Mouse (Mus musculus): ENCODE measurements around the gene Atp2a2. TPM values are rescaled to one million over a fixed set of nuclear protein-coding genes. Genes with fewer than 3 reads are reported as not detected.

Gene Atp2a2
- polyA plus RNA-seq, 1 experiment from 2014 or later = 34.8 TPM

DNA sequence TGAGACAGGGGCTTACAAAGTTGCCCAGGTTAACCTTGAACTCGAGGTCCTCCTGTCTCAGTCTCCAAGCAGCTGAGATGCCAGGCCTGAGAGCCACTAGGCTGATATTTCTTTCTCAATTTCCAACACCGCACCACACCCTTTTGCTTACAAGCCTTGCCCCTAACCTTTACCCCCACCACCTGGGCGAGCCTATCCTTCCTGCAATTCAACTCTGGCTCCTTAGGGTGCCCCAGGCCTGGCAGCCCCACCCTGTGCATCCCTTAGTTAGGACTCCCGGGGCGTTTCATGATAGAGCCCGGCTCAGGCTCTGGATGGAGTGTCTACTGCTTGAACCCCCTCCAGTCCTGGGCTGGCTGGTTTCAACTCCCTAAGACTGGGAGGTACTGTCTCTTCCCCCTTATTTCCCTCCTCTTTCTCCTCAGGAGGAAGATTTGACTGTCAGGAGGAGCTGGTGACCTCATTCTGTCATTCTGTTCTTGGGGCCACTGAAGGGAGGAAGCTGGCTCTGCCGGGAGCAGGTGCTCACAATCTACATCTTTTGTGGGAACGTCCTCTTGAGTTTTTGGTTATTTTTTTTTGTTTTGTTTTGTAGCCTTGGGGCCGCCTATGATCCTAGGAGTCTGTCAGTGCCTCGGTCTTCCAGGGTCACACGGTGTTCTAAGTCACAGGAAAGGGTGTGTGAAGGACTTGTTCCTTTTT lies 14.2 kb upstream of the Atp2a2 start:
- Histone ChIP-seq H3K4me1 (peaks cover 45% of the 10 kb centered on the region), H3K36me3 (replicated peaks) (no peaks in the 10 kb centered on the region), H3K27me3 (ENCODE audit: poor library complexity, severe bottlenecking) (no peaks in the 10 kb centered on the region; the same call in 1 of the 2 replicates), H3K4me3 (no peak overlapping the region), H3K27ac (no peak overlapping the region), H3K9me3 (peaks cover 5% of the 10 kb centered on the region; the same call in 1 of the 2 replicates)
- 81% methylated on average over 11 of the region's 11 CpGs for WGBS
- DNase-seq (ENCODE audit: extremely low spot score, low spot score) = no peak

DNA sequence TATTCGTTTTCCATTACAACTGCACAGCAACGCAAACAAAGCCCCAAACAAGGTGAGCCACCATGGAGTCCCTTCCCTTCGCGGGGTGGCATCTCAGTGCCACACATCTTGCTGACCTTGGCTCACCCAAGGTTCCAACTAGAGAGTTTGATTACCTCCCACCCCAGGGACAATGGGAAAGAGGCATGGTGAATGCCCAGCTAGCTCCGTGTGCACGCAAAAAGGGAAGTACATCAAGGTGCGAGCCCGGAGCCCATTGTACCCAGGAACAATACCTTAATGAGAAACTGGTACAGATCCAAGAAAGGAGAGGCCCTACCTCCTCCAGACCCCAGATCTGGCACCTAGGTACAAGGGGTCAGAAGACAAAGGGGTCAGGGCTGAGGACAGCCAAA lies 12.1 kb upstream of the Atp2a2 start:
- peaks cover 5% of the 10 kb centered on the region; the same call in 1 of the 2 replicates for H3K9me3 ChIP-seq
- H3K36me3 ChIP-seq (replicated peaks) = no peaks in the 10 kb centered on the region
- no peak overlapping the region for H3K27ac ChIP-seq
- no peak overlapping the region for H3K4me3 ChIP-seq
- WGBS = 20% methylated on average over 8 of the region's 8 CpGs
- H3K4me1 ChIP-seq = peaks cover 35% of the 10 kb centered on the region
- DNase-seq (ENCODE audit: extremely low spot score, low spot score) = no peak
- no peaks in the 10 kb centered on the region; the same call in 1 of the 2 replicates for H3K27me3 ChIP-seq (ENCODE audit: poor library complexity, severe bottlenecking)

DNA sequence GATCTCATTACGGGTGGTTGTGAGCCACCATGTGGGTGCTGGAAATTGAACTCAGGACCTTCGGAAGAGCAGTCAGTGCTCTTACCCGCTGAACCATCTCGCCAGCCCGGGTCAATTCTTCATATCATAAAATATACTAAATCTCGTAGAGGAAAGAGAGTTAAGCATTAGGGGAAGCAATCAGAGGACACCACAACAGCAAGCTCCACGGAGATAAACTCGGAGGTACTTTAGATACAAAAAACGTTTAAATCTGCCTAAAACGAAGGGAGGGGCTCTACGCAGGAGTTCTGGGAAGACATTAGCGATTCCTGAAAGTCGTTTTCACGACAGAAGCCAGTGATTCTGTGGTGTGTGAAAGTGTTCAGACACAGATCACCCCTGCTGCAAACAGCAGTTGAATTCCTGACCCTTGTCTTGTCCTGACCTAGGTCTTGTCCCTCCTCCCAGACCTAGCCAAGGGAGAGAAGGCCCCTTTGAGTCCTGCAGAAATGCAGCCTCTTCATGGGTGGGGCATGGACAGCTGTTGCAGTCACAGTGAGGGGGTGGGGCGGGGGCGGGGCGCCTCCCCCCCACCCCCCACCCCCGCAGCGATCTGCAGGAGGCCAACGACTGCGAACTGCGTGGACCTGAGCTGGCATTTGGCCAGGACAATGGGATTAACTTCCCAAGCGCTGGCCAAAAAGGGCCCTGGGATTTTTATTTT lies 11.5 kb upstream of the Atp2a2 start:
- H3K36me3 ChIP-seq (replicated peaks) = no peaks in the 10 kb centered on the region
- 45% methylated on average over 22 of the region's 23 CpGs for WGBS
- H3K4me1 ChIP-seq = peaks cover 30% of the 10 kb centered on the region
- no peaks in the 10 kb centered on the region; the same call in 1 of the 2 replicates for H3K27me3 ChIP-seq (ENCODE audit: poor library complexity, severe bottlenecking)
- peaks cover 5% of the 10 kb centered on the region; the same call in 1 of the 2 replicates for H3K9me3 ChIP-seq
- H3K27ac ChIP-seq = no peak overlapping the region
- DNase-seq (ENCODE audit: extremely low spot score, low spot score) = no peak
- peak overlapping the region; percentile 20; the same call in 1 of the 2 replicates for H3K4me3 ChIP-seq

DNA sequence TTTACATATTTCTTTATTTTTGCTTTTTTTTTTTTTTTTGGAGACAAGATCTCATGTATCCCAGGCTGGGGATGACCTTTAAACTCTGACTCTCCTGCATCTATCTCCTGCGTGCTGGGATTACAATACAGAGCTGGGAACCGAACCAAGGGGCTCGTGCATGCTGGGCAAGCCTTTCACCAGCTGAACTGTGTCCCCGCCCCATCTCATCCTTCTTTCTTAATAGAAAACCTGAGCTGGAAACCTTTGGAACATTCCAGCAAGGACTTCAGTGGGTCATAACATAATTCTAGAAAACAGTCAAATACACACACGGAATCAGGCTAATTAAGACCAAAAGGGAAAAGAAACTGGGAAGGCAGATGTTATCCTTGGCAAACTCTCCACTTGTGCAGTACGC lies 10.0 kb upstream of the Atp2a2 start:
- Histone ChIP-seq H3K27me3 (ENCODE audit: poor library complexity, severe bottlenecking) (no peaks in the 10 kb centered on the region; the same call in 1 of the 2 replicates), H3K27ac (no peak overlapping the region), H3K4me3 (no peak overlapping the region), H3K36me3 (replicated peaks) (no peaks in the 10 kb centered on the region), H3K4me1 (peaks cover 22% of the 10 kb centered on the region), H3K9me3 (peaks cover 8% of the 10 kb centered on the region)
- no peak for DNase-seq (ENCODE audit: extremely low spot score, low spot score)
- 76% methylated on average over 6 of the region's 6 CpGs for WGBS

DNA sequence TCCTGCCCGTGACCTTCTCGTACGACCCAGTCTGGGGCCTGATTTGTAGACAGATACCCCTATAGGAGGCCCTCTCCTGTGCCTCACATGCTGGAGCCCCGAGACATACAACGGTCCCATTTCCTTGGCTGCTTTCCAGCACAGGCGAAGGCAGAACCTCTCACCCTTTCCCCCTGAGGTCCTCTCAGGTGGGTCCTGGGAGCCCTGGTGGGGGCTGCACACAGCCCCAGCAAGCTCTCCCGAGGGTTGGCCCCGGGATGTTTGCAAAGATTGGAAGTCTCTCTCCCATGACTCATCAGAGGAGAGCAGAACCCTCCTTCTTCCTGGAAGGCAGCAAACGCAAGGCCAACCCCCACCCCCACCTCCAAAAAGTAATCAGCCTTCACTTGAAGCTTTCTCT lies 9.4 kb upstream of the Atp2a2 start:
- Histone ChIP-seq H3K4me1 (peaks cover 22% of the 10 kb centered on the region), H3K4me3 (no peak overlapping the region), H3K36me3 (replicated peaks) (no peaks in the 10 kb centered on the region), H3K27me3 (ENCODE audit: poor library complexity, severe bottlenecking) (no peaks in the 10 kb centered on the region; the same call in 1 of the 2 replicates), H3K27ac (no peak overlapping the region), H3K9me3 (peaks cover 10% of the 10 kb centered on the region)
- DNase-seq (ENCODE audit: extremely low spot score, low spot score) = no peak
- WGBS = 82% methylated on average over 9 of the region's 9 CpGs

DNA sequence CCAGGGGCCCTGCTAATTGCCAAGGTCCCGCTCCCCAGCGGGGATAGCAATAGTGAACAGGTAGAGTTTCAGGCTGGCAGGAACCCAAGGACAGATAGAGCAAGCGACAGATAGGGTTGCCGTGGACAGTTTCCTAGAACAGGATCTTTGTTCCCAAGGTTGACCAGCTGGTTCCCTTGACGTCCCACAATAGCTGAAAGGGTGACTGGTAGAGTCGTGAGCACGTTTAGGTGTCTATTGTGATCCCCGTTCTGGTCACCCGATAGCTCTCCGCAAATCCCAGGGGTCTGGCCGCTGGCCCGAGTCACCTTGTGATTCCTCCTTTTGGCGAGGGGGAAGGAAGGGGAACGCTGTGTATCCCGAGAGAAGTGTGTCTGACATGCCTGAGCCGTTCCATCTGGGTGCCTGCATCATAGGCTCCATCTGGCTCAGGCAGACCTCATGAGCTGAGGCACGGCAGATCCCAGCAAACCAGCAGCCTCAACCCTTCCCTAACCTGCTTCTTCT lies 8.7 kb upstream of the Atp2a2 start:
- Histone ChIP-seq H3K27ac (no peak overlapping the region), H3K36me3 (replicated peaks) (no peaks in the 10 kb centered on the region), H3K4me3 (no peak overlapping the region), H3K9me3 (peaks cover 11% of the 10 kb centered on the region), H3K4me1 (peaks cover 19% of the 10 kb centered on the region), H3K27me3 (ENCODE audit: poor library complexity, severe bottlenecking) (no peaks in the 10 kb centered on the region; the same call in 1 of the 2 replicates)
- DNase-seq (ENCODE audit: extremely low spot score, low spot score) = no peak
- 69% methylated on average over 17 of the region's 17 CpGs for WGBS

DNA sequence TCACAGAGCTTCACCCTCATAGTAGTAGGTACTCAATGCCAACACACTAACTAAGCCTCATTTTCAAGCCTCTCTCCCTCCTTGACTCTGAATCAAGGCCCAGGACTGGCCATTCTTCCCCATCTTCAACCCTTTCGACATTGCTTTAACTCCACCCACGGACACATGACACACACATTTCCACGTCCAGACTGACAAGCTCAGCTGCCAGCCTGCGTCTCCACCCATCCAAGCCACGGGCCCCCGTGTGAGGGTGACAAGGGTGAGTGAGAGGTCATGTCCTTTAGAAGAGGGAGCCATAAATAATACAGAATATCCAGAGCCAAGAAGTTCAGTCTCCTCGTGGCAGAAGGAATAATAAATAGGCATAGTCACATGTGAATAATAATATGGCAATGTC lies 7.6 kb upstream of the Atp2a2 start:
- no peak overlapping the region for H3K4me3 ChIP-seq
- no peaks in the 10 kb centered on the region for H3K36me3 ChIP-seq (replicated peaks)
- peaks cover 16% of the 10 kb centered on the region for H3K4me1 ChIP-seq
- DNase-seq (ENCODE audit: extremely low spot score, low spot score) = no peak
- no peaks in the 10 kb centered on the region; the same call in 1 of the 2 replicates for H3K27me3 ChIP-seq (ENCODE audit: poor library complexity, severe bottlenecking)
- no peak overlapping the region for H3K27ac ChIP-seq
- WGBS = 84% methylated on average over 7 of the region's 7 CpGs
- peaks cover 11% of the 10 kb centered on the region for H3K9me3 ChIP-seq

DNA sequence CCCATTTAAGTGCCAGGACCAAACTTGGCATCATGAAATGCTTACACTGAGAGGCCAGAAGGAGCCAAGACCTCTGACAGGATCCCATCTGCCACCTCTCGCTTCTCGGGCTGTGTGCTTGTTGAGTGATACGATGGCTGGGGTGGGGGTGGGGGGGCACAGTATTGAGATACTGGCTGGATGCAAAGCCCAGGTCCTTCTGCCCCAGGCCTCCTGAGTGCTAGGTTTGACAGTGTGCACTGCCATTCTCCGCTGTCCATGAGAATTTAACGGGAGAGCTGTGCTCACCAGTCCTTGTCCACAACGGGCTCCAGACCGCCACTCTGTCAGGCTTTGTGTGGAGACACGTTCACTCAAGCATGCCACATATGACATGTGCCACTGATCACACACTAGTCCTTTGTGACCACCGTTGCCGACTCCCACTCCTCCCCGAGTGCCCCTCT lies 6.9 kb upstream of the Atp2a2 start:
- no peak for DNase-seq (ENCODE audit: extremely low spot score, low spot score)
- WGBS = 93% methylated on average over 11 of the region's 11 CpGs
- Histone ChIP-seq H3K36me3 (replicated peaks) (no peaks in the 10 kb centered on the region), H3K27ac (no peak overlapping the region), H3K9me3 (peaks cover 11% of the 10 kb centered on the region), H3K4me1 (peaks cover 12% of the 10 kb centered on the region), H3K4me3 (no peak overlapping the region), H3K27me3 (ENCODE audit: poor library complexity, severe bottlenecking) (peaks cover 4% of the 10 kb centered on the region)

DNA sequence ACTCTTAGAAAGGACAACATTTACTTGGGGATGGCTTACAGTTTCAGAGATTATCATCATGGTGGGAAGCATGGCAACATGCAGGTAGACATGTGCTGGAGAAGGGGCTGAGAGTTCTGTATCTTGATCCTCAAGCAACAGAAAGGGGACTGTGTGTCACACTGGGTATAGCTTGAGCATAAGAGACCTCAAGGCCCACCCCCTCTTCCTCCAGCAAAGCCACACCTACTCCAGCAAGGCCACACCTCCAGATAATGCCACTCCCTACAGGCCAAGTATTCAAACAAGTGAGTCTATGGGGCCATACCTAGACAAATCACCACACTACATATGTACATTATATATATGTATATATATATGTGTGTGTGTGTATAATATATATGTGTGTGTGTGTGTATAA lies 5.4 kb upstream of the Atp2a2 start:
- peaks cover 6% of the 10 kb centered on the region; the same call in 1 of the 2 replicates for H3K9me3 ChIP-seq
- H3K36me3 ChIP-seq (replicated peaks) = no peaks in the 10 kb centered on the region
- no peak overlapping the region for H3K4me3 ChIP-seq
- H3K27ac ChIP-seq = no peak overlapping the region
- peaks cover 8% of the 10 kb centered on the region for H3K27me3 ChIP-seq (ENCODE audit: poor library complexity, severe bottlenecking)
- H3K4me1 ChIP-seq = peaks cover 21% of the 10 kb centered on the region
- DNase-seq (ENCODE audit: extremely low spot score, low spot score) = no peak

DNA sequence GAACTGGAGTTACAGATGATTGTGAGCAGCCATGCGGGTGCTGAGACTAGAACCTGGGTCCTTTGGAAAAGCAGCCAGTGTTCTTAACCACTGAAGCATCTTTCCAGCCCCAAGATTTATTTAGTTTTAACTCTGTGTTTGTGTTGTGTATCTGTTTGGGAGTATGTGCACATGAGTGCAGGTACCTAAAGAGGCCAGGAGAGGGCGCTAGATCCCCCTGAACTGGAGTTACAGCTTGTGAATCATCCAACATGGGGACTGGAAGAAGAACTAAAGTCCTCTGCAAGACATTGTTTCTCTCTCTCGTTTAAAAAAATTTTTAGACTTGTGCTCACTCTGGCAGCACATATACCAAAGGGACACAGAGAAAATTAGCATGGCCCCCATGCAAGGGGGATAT lies 4.4 kb upstream of the Atp2a2 start:
- Histone ChIP-seq H3K36me3 (replicated peaks) (no peaks in the 10 kb centered on the region), H3K4me1 (peaks cover 21% of the 10 kb centered on the region), H3K27ac (no peak overlapping the region), H3K4me3 (no peak overlapping the region), H3K27me3 (ENCODE audit: poor library complexity, severe bottlenecking) (peaks cover 8% of the 10 kb centered on the region), H3K9me3 (peaks cover 6% of the 10 kb centered on the region; the same call in 1 of the 2 replicates)
- DNase-seq (ENCODE audit: extremely low spot score, low spot score) = no peak
- 87% methylated on average over 3 of the region's 3 CpGs for WGBS

DNA sequence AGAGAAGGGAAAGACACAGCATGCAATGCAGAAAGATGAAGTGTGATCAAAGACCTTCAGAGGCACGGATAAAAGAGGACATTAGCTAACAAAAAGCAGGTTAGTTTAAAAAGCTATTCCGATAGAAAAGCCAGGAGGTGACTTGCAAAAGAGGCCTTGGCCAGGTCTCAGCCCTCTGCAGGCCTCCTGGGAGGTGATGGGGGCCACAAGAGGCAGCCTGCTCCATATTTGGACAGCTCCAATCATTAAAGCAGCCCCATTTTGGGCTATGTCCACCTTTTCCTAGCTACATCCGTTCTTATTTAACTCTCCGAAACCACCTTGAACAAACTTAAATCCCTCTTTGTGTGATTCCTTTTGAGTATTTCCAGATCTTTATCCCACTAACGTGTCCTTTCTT lies 3.5 kb upstream of the Atp2a2 start:
- WGBS = 85% methylated on average over 5 of the region's 5 CpGs
- no peaks in the 10 kb centered on the region for H3K36me3 ChIP-seq (replicated peaks)

DNA sequence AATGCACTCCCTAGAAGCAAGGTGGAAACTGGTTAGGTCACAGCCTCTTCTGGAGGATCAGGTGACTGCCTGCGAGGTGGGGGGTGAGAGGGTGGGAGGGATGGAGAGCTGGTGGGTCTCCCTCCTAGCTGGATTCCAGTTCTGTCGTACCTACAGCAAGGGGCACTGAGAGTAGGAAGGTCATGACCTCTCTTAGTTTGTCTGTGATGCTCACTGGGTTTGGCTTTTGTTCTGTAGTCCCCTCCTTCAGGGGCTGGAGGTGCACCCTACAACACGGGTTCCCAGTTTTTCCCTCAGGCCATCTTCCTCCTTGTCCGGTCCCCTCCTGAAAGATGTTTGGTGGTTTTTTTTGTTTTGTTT lies 1.7 kb upstream of the Atp2a2 start:
- Histone ChIP-seq H3K4me3 (no peak overlapping the region), H3K36me3 (replicated peaks) (peaks cover 17% of the 10 kb centered on the region), H3K27me3 (ENCODE audit: poor library complexity, severe bottlenecking) (peaks cover 8% of the 10 kb centered on the region), H3K9me3 (peaks cover 6% of the 10 kb centered on the region; the same call in 1 of the 2 replicates), H3K4me1 (peaks cover 36% of the 10 kb centered on the region), H3K27ac (no peak overlapping the region)
- no peak for DNase-seq (ENCODE audit: extremely low spot score, low spot score)
- WGBS = 23% methylated on average over 4 of the region's 4 CpGs

More for the DNA sequence above, 3.5 kb upstream of the Atp2a2 start:
- peaks cover 6% of the 10 kb centered on the region; the same call in 1 of the 2 replicates for H3K9me3 ChIP-seq
- peaks cover 18% of the 10 kb centered on the region for H3K4me1 ChIP-seq
- no peak overlapping the region for H3K27ac ChIP-seq
- H3K4me3 ChIP-seq = no peak overlapping the region
- peaks cover 8% of the 10 kb centered on the region for H3K27me3 ChIP-seq (ENCODE audit: poor library complexity, severe bottlenecking)
- DNase-seq (ENCODE audit: extremely low spot score, low spot score) = no peak
